Mouse (Mus musculus): Measurements from ENCODE around the gene Kctd14.

GRCm38 (mm10) chr7:97413981-97414380 is 37.1 kb upstream of the Kctd14 start:
- TF ChIP-seq POLR2A (IDR thresholded peaks at IDR 0.05; ENCODE audit: insufficient read depth, low read depth, low read length) = no peak
- no peak for TF ChIP-seq CTCF (IDR thresholded peaks at IDR 0.05; ENCODE audit: insufficient read depth, low read depth, low read length)
